ENCODE assay signal across 15 mouse cellular contexts in the genomic region with DNA sequence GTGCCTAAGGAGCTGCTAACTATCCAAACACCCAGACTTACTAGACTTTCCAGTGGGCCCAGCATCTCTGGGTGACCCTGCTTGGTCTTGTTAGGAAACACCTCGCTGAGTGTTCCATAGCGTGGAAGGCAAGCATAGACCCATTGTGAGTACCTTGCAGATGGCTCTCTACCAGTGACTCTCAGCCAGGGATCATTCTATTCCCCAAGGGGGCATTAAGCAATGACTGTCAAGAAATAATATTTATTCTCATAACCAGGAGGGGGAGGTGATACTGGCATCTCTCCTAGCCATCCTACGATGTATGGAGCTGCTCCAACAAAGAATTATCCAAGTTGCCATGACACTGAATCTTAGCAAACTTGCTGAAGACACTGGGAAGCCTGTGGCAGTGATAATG.
"Had no signal": no experiment of that assay in that cellular context is flagged by ENCODE, and none has a peak within 500 bp of the region (broad histone marks: within the 10 kb centered on the region; RNA-seq: fewer than 3 reads in every experiment).

No protein-coding gene starts in this region.

- DNase-seq: gastrocnemius, postnatal 10 days; gastrocnemius, postnatal 25 days; heart, adult 11 months; heart, adult 2 months; heart, postnatal 10 days; heart, postnatal 4 days; kidney, adult 11 months; kidney, adult 2 months; kidney, adult 9 months; kidney, postnatal 14 days; kidney, postnatal 36 days; layer of hippocampus, adult 9-11 months; layer of hippocampus, postnatal 36 days; liver; liver, embryonic 13.5 days had no signal
